Mouse (Mus musculus): ENCODE measurements around the gene Immp2l. TPM values are rescaled to one million over a fixed set of nuclear protein-coding genes. Genes with fewer than 3 reads are reported as not detected.

The Immp2l gene
- polyA plus RNA-seq, 1 experiment from 2014 or later, result 4.3 TPM

DNA sequence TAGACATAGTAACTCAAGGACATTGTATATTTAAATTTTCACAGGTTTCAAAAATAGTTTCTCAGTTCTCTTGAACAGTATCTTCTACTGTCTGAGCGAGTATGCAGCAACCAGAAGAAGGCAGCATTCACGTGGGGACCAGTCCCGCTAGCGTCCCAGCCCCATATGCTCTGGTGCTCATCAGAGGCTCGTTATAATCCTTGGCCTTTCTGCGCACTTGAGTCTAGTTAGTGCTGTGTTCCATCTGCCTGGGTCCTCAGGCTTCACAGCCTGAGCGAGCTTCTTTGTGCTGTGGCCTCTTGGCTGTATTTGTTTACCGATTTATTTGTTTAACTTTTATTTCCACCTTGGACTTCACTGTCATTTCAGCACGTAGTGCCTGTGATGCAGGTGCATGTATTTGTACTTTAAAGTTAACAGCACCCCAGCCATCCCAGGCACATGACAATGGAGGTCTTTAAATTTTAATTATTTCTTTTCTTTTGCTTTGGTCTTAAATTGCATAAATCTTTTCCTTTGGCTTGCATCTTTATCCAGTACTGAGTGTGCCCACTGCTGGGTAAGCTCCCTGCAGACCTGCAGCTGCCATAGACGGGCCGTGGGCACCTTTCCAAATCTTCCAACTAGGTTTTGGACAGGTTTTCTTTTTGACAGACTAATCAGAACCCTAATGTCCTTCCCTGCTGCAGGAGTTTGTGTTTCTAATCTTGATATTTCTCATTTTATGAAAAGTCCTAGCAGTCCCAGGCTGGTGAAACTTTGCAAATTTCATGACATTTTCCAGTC, 30.3 kb downstream of the Immp2l start:
- no peak overlapping the region for H3K9ac ChIP-seq (replicated peaks)
- no peak overlapping the region for H3K27ac ChIP-seq (replicated peaks)
- no peaks in the 10 kb centered on the region for H3K36me3 ChIP-seq
- H3K27me3 ChIP-seq, result no peaks in the 10 kb centered on the region
- ATAC-seq (replicated peaks), result 0 out of 2 replicates have a peak, but pooled peaks have one; percentile 57
- WGBS, result 56% methylated on average over 11 of the region's 11 CpGs
- no peaks in the 10 kb centered on the region for H3K9me3 ChIP-seq
- no peak overlapping the region for H3K4me3 ChIP-seq
- no peaks in the 10 kb centered on the region for H3K4me1 ChIP-seq
- no peak overlapping the region for H3K4me2 ChIP-seq (replicated peaks)

DNA sequence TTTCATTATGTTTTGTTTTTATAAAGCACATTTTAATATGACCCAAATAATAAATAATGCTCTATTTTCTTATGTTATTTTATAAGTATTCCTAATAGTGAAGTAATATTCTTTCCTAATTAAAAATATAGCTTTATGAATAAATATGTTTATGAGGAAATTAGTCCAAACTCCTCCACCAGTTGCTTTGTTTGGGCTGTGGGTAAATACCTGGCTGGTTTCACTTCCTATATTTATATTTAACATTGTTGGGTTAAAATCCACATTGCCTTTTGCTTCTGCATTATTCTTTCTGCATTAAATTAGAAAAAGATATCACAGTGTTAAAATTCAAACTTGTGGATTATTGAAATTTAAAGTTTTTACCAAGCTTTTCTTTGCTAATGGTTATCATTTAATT, 32.1 kb downstream of the Immp2l start:
- H3K36me3 ChIP-seq, result no peaks in the 10 kb centered on the region
- no peak for ATAC-seq (replicated peaks)
- H3K9me3 ChIP-seq, result no peaks in the 10 kb centered on the region
- H3K9ac ChIP-seq (replicated peaks), result no peak overlapping the region
- no peak overlapping the region for H3K27ac ChIP-seq (replicated peaks)
- H3K4me2 ChIP-seq (replicated peaks), result no peak overlapping the region
- no peaks in the 10 kb centered on the region for H3K4me1 ChIP-seq
- no peaks in the 10 kb centered on the region for H3K27me3 ChIP-seq
- H3K4me3 ChIP-seq, result no peak overlapping the region

DNA sequence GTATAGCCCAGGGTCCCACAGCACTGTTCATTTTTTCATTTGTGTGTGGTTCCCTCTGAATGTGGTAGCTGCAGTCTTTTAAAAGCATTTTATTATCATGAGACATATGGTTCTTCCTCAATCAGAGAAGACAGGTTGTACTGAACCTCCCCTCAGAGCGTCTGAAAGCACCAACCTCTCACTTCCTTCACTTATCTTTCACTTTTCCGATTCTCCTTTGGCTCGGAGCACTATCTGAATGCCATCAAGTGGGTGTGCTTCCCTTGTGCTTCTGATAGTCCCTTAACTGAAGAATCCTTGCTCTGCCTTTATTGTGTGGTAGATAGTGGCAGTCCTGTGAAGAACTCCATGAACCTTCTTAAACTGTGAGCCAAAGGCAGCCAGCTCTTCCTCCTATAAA, 39.4 kb downstream of the Immp2l start:
- H3K36me3 ChIP-seq, result no peaks in the 10 kb centered on the region
- no peak overlapping the region for H3K27ac ChIP-seq (replicated peaks)
- H3K4me1 ChIP-seq, result no peaks in the 10 kb centered on the region
- WGBS, result 86% methylated on average over 3 of the region's 3 CpGs
- no peak overlapping the region for H3K4me3 ChIP-seq
- no peak for ATAC-seq (replicated peaks)
- H3K27me3 ChIP-seq, result no peaks in the 10 kb centered on the region
- no peaks in the 10 kb centered on the region for H3K9me3 ChIP-seq
- no peak overlapping the region for H3K4me2 ChIP-seq (replicated peaks)
- no peak overlapping the region for H3K9ac ChIP-seq (replicated peaks)

DNA sequence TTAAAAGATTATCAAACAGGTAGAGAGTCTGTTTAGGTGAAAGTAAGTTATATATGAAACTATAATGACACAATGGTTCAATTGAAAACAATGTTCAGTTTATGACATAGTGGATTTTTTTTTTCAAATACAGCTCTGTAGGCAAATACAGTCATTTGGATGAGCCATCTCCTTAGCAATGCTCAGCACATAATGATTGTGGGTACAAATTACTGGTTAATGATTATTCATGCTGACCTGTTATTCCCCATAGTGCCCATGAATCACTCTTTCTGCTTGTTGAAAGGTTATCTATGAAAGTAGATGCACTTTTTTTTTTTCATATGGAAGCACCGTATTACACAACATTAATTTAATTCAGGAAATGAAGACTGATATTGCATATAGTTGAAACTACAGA, 58.0 kb downstream of the Immp2l start:
- Histone ChIP-seq H3K27ac (replicated peaks) (no peak overlapping the region), H3K27me3 (no peaks in the 10 kb centered on the region), H3K36me3 (no peaks in the 10 kb centered on the region), H3K9ac (replicated peaks) (no peak overlapping the region), H3K4me2 (replicated peaks) (no peak overlapping the region), H3K4me1 (no peaks in the 10 kb centered on the region), H3K9me3 (no peaks in the 10 kb centered on the region), H3K4me3 (no peak overlapping the region)
- WGBS, result 91% methylated on average over 1 of the region's 1 CpGs
- no peak for ATAC-seq (replicated peaks)

DNA sequence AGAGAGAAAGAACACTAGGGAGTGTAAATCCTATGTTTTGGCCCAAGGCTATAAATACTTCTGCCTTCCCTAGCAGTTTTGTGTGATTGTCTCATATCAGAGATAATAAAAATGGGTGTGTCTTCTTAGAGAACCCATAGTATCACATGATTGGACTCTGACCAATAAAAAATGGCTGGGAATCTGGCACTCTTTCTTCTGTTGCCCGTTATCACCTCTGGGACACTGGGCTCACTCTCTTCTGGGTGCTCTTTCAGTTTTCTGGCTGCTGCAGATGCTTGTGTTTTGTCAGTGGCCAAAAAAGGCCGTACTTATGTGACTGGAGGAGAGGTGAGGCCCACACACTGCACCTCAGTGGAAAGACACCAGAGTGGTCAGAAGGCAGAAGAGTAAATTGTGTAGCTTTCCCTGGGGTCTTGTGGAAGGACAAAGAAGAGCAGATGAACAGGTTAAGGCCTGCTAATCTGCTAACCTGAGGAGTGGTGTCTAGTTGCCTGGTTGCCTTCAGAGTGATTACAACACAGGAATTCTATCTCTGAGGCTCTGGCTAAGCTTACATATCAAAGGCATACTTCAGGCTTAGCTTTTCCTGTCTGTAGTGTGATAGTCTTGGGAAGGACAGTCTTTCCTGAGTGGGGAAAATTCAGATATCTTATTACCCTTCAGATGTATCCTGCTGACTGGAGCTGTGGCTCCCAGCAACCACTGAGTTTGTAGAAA, 60.6 kb downstream of the Immp2l start:
- Histone ChIP-seq H3K36me3 (no peaks in the 10 kb centered on the region), H3K27me3 (no peaks in the 10 kb centered on the region), H3K9me3 (no peaks in the 10 kb centered on the region), H3K4me1 (no peaks in the 10 kb centered on the region), H3K4me2 (replicated peaks) (no peak overlapping the region), H3K9ac (replicated peaks) (no peak overlapping the region), H3K27ac (replicated peaks) (no peak overlapping the region), H3K4me3 (no peak overlapping the region)
- 89% methylated on average over 2 of the region's 2 CpGs for WGBS
- ATAC-seq (replicated peaks), result no peak

DNA sequence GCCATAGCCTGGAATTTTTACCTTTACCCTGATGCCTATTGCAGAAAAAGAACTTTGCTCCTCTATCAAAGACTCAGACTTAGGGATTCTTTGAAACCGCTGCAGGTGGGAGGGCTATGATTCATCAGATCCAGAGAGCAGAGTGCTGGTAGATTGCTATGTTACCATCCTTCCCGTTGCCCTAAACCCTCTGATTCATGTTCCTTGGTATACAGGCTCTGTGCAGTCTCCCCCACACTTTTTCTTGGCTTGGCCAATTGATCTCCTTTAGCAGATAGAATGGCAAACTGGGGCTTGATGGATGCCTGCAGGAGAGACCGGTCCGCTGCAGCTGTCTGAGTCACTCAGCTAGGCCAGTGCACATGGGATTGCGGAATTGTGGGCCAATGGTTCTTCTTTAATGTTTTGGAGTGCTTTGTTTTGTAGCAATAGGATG, 66.1 kb downstream of the Immp2l start:
- no peak for ATAC-seq (replicated peaks)
- H3K4me3 ChIP-seq, result no peak overlapping the region
- H3K9ac ChIP-seq (replicated peaks), result no peak overlapping the region
- H3K9me3 ChIP-seq, result no peaks in the 10 kb centered on the region
- no peak overlapping the region for H3K4me2 ChIP-seq (replicated peaks)
- H3K4me1 ChIP-seq, result no peaks in the 10 kb centered on the region
- 89% methylated on average over 5 of the region's 5 CpGs for WGBS
- H3K27ac ChIP-seq (replicated peaks), result no peak overlapping the region
- H3K27me3 ChIP-seq, result no peaks in the 10 kb centered on the region
- no peaks in the 10 kb centered on the region for H3K36me3 ChIP-seq

DNA sequence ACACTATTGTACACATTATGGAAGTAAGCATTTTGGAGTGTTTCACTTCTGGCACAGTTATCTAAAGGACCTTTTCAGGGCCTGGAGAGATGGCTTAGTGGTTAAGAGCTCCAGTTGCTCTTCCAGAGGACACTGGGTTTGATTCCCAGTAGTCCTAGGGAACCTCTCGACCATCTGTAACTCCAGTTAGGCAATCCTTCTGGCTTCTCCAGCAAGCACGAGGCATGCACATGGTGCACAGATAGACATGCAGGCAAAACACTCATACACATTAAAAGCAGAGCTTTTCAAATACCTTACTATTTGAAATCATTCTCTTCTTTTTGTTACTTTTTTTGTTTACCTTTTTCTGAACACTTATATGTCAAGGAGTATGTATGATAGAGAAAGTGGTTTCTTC, 66.9 kb downstream of the Immp2l start:
- Histone ChIP-seq H3K27me3 (no peaks in the 10 kb centered on the region), H3K4me3 (no peak overlapping the region), H3K36me3 (no peaks in the 10 kb centered on the region), H3K4me1 (no peaks in the 10 kb centered on the region), H3K9ac (replicated peaks) (no peak overlapping the region), H3K9me3 (no peaks in the 10 kb centered on the region), H3K27ac (replicated peaks) (no peak overlapping the region), H3K4me2 (replicated peaks) (no peak overlapping the region)
- WGBS, result 86% methylated on average over 2 of the region's 2 CpGs
- ATAC-seq (replicated peaks), result no peak

DNA sequence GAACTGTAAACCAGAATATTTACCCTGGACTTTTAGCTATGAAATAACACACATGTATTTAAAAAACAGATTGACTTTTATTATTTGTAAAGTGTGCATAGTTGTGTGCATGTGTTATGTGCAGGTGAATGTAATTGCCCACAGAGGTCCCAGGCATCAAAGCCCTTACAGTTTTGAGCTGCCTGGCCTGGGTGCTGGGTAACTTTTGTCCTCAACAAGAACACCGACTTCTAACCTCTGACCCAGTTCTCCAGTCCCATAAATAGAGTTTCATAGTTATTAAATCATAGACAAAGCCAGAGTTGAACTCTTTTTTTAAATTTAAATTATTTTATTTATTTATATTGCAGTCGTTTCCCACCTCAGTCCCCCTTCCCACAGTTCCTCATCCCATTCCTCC, 67.4 kb downstream of the Immp2l start:
- Histone ChIP-seq H3K36me3 (no peaks in the 10 kb centered on the region), H3K4me3 (no peak overlapping the region), H3K9me3 (no peaks in the 10 kb centered on the region), H3K27ac (replicated peaks) (no peak overlapping the region), H3K27me3 (no peaks in the 10 kb centered on the region), H3K4me2 (replicated peaks) (no peak overlapping the region), H3K9ac (replicated peaks) (no peak overlapping the region), H3K4me1 (no peaks in the 10 kb centered on the region)
- no peak for ATAC-seq (replicated peaks)
- WGBS, result 79% methylated on average over 2 of the region's 2 CpGs

DNA sequence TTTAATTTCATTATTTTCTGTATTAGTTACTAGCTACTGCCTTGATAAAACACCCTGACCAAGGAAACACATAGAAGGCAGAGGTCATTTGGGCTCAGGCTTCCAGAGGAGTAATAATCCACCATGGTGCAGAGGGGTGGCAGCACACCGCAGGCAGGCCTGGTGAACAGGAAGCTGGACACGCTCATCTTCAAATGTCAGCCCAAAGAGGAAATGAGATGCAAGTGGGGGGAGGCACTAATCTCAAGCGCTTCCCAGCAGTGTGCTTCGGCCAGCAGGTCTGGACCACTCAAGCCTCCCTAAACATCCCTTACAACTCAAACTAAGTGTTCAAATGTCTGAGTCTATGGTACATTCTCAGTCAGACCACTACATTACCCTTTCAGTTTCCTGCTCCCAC, 72.2 kb downstream of the Immp2l start:
- ATAC-seq (replicated peaks), result no peak
- 78% methylated on average over 4 of the region's 4 CpGs for WGBS
- Histone ChIP-seq H3K4me1 (no peaks in the 10 kb centered on the region), H3K27ac (replicated peaks) (no peak overlapping the region), H3K27me3 (no peaks in the 10 kb centered on the region), H3K9ac (replicated peaks) (no peak overlapping the region), H3K36me3 (no peaks in the 10 kb centered on the region), H3K9me3 (no peaks in the 10 kb centered on the region), H3K4me3 (no peak overlapping the region), H3K4me2 (replicated peaks) (no peak overlapping the region)

DNA sequence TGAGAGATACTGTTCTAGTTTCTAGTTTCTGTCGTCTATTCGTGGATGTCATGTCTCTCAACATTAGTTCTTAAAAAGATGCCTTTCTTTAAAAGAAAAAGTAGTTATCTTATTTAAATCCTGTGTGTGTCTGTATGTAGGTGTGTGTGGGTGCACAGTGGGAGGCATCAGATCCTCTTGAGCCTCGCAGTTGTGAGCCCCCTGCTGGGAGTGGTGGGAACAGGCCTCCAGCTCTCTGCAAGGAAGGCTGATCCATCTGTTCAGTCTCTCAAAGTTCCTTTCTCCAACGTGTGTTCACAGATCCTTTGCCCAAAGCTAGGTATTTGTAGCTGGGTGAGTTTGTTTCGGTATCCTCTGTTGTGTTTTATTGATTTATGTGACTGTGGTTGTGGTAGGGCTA, 73.5 kb downstream of the Immp2l start:
- Histone ChIP-seq H3K4me2 (replicated peaks) (no peak overlapping the region), H3K36me3 (no peaks in the 10 kb centered on the region), H3K4me1 (no peaks in the 10 kb centered on the region), H3K27me3 (no peaks in the 10 kb centered on the region), H3K9me3 (no peaks in the 10 kb centered on the region), H3K27ac (replicated peaks) (no peak overlapping the region), H3K9ac (replicated peaks) (no peak overlapping the region), H3K4me3 (no peak overlapping the region)
- ATAC-seq (replicated peaks), result no peak
- WGBS, result 56% methylated on average over 5 of the region's 5 CpGs

DNA sequence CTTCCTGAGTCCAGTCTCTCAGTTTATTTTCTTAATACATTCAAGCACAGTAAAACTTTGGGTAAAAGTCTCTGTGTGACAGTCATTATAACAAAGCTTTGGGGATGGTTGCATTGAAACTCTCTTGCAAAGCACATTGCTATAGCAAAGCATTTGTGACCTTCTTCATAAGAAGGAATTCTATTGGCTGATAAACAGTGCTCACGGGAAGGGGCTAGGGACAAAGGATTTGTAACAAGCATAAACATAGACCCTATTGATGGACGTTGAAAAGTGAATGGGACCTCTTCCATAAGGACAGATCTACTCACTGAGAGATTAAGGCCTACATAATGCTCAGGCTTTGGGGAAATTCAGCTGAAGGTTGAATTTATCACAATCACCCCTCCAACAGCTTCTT, 85.1 kb downstream of the Immp2l start:
- H3K4me2 ChIP-seq (replicated peaks), result no peak overlapping the region
- no peaks in the 10 kb centered on the region for H3K9me3 ChIP-seq
- no peaks in the 10 kb centered on the region for H3K36me3 ChIP-seq
- no peaks in the 10 kb centered on the region for H3K27me3 ChIP-seq
- H3K4me3 ChIP-seq, result no peak overlapping the region
- no peaks in the 10 kb centered on the region; the same call in 1 of the 2 replicates for H3K4me1 ChIP-seq
- no peak overlapping the region for H3K27ac ChIP-seq (replicated peaks)
- ATAC-seq (replicated peaks), result no peak
- 11% methylated on average over 2 of the region's 2 CpGs for WGBS
- H3K9ac ChIP-seq (replicated peaks), result no peak overlapping the region

DNA sequence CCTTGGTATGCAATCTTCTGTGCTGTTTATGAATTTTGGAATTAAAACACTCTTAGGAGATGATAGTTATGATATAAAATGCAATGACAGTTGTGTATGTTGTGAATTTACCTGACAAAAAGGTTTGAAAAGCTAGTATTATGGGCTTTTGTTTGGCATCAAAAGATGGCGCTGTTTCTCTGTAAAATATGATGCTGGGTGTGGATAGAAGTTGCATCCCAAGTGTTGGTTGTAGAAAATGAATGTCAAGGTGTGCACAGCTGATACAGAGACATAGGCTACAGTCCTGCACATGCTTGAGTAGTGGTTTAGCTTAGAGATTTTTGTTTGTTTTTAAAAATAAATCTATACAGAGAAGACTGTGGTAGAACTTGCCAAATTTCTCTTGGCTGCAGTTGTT, 87.6 kb downstream of the Immp2l start:
- no peak for ATAC-seq (replicated peaks)
- Histone ChIP-seq H3K4me1 (no peaks in the 10 kb centered on the region; the same call in 1 of the 2 replicates), H3K9me3 (no peaks in the 10 kb centered on the region), H3K36me3 (no peaks in the 10 kb centered on the region), H3K9ac (replicated peaks) (no peak overlapping the region), H3K4me2 (replicated peaks) (no peak overlapping the region), H3K4me3 (no peak overlapping the region), H3K27me3 (no peaks in the 10 kb centered on the region), H3K27ac (replicated peaks) (no peak overlapping the region)
- 29% methylated on average over 1 of the region's 1 CpGs for WGBS

Data from forebrain, embryonic 15.5 days (tissue).